Mouse (Mus musculus) lung, adult 2 months (tissue): ENCODE measurements at regions not wholly inside any gene's neighbourhood (a gene's known extent, or its start where the extent isn't known, plus 50 kb on each side); places are given as distances from the start of the nearest gene placed in this dataset.

ENCODE experiments used
- CTCF ChIP-seq: fragments of 200-500 bp; IDR thresholded peaks from 2 replicates; pipeline ENCODE4 v1.5.1; 2011; ENCODE audit warnings: mild to moderate bottlenecking, low read length, control low read depth; ENCODE audit not compliant: insufficient read depth
- POLR2A ChIP-seq: fragments of 200-500 bp; IDR thresholded peaks from 2 replicates; pipeline ENCODE4 v1.6.1; 2011; ENCODE audit warnings: low read depth, mild to moderate bottlenecking, control low read depth, low read length, borderline replicate concordance; ENCODE audit errors: extremely low read depth

DNA sequence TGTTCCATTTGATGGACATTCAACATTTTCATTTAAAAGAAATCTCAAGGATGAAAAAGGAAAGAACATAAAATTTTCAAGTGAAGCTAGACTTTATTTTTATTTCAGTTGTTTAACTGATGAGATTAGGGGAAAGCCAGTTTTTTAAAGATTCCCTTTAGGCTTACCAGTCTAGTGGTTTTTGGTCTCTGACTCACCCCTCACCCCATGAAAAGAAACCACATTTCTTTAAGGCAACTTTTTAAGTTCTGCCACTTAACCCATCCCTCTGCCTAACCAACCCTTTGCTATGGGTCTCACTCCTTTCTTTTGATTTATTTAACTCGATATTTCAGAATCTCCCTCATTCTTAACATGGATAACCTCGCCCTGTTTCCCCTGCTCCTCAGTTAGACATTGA, 388.1 kb upstream of the Mef2c start:
- TF ChIP-seq POLR2A (no peak), CTCF (no peak)
